Mouse (Mus musculus) layer of hippocampus, postnatal 36 days (tissue): ENCODE results near the gene Serpina9. TPM values are rescaled to one million over a fixed set of nuclear protein-coding genes. Genes with fewer than 3 reads are reported as not detected.

Experiments
- total RNA-seq, 2 experiments: library from RNA; stranded (reverse); gene quantifications; 2 replicates each; pipeline ENCODE4 v1.2.3; 2021

Gene Serpina9
- total RNA-seq, 2 experiments from 2014 or later, result 0.37 TPM; not detected in 1

Other genes starting within 250 kb of the Serpina9 start
- not detected for gene Serpina1d, start 240.2 kb downstream of the Serpina9 start, total RNA-seq
- not detected for gene Serpina1b, start 183.4 kb downstream of the Serpina9 start, total RNA-seq
- gene Serpina1a, start 150.2 kb downstream of the Serpina9 start, total RNA-seq, result not detected
- gene Serpina1c, start 108.9 kb downstream of the Serpina9 start, total RNA-seq, result not detected
- gene Serpina1e, start 54.8 kb downstream of the Serpina9 start, total RNA-seq, result not detected
- not detected for gene Serpina11, start 23.8 kb downstream of the Serpina9 start, total RNA-seq
- gene Serpina12, start 30.7 kb upstream of the Serpina9 start, total RNA-seq, result under 1 TPM in 1 of 2 experiments, not detected in 1; 0.12 TPM
- gene Serpina5, start 87.4 kb upstream of the Serpina9 start, total RNA-seq, result not detected
- gene Serpina3a, start 99.0 kb upstream of the Serpina9 start, total RNA-seq, result not detected
- gene Serpina3b, start 114.2 kb upstream of the Serpina9 start, total RNA-seq, result not detected
- under 1 TPM; 0.23 to 0.45 TPM for gene Serpina3c, start 140.1 kb upstream of the Serpina9 start, total RNA-seq
- gene Serpina3f, start 200.8 kb upstream of the Serpina9 start, total RNA-seq, result under 1 TPM in 1 of 2 experiments, not detected in 1; 0.78 TPM
- gene Serpina3g, start 222.5 kb upstream of the Serpina9 start, total RNA-seq, result 1 to 10 TPM; 1.6 to 3.4 TPM
- 1 to 10 TPM in 1 of 2 experiments, not detected in 1; 1.2 TPM for gene Serpina3i, start 249.4 kb upstream of the Serpina9 start, total RNA-seq